Mouse (Mus musculus): ENCODE results near the gene Ttc27.

DNA sequence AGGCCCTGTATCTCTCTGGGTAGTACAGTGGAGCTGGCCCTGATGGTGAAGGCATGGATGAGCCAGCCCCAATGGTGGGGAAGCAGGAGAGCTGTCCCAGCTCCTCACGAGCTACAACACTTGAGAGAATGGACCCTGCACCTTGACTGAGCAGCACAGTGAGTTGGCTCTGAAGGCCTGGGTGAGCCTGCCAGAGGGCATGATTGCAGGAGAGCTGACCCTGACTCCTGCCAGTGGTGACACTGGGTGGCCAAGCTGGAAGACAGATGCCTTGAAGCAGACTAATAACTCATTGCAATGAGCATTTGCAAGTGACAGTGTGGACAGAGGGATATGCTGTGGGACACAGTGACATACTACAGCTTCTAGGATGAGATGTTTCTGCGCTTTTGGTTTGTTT is 195.5 kb downstream of the Ttc27 start:
- TF ChIP-seq CTCF (IDR thresholded peaks at IDR 0.05; ENCODE audit: control insufficient read depth, insufficient read depth, low read length) (no peak), POLR2A (IDR thresholded peaks at IDR 0.05; ENCODE audit: borderline replicate concordance, control insufficient read depth, low read depth, low read length) (no peak)

Data from bone marrow, adult 2 months (tissue).